ENCODE assay signal across 13 mouse cellular contexts in the genomic region with DNA sequence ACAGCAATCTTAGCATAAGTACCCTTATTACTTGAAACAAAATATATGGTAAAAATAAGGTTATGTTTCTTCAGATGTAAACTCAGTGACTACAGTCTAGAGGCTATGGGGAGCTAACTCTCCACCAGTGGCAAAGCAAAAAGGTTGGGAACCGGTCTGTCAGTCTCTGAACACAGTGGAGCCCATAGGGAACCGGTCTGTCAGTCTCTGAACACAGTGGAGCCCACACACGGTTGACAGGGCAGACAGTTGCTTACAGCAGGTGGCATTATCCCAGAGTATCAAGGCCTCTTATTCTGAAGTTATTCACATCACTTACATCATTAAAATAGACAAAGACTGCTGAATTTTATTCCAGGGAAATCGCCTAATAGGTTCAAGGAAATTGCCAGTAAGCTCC.
"Had no signal": no experiment of that assay in that cellular context is flagged by ENCODE, and none has a peak within 500 bp of the region (broad histone marks: within the 10 kb centered on the region; RNA-seq: fewer than 3 reads in every experiment).

No protein-coding gene starts in this region.

- H3K9me3 ChIP-seq: limb, embryonic 15.5 days; liver, embryonic 12.5 days; midbrain, embryonic 10.5 days; neural tube, embryonic 15.5 days had no signal

- H3K4me1 ChIP-seq: liver, embryonic 12.5 days; midbrain, embryonic 10.5 days had no signal

- ATAC-seq: liver, embryonic 12.5 days had no signal

- H3K27ac ChIP-seq: kidney, postnatal 0 days; limb, embryonic 15.5 days; liver, embryonic 12.5 days; midbrain, embryonic 10.5 days; neural tube, embryonic 15.5 days had no signal

- DNase-seq: kidney, postnatal 36 days; lung, embryonic 14.5 days; lung, postnatal 10 days; lung, postnatal 4 days; midbrain, embryonic 14.5 days; right cerebral cortex, postnatal 14 days; thymus, postnatal 4 days had no signal

- H3K27me3 ChIP-seq: limb, embryonic 15.5 days; liver, embryonic 12.5 days; neural tube, embryonic 15.5 days had no signal

- H3K4me2 ChIP-seq: limb, embryonic 15.5 days; liver, embryonic 12.5 days; lung, embryonic 14.5 days; neural tube, embryonic 15.5 days had no signal

- H3K4me3 ChIP-seq: limb, embryonic 15.5 days; liver, embryonic 12.5 days; midbrain, embryonic 10.5 days; myocyte; neural tube, embryonic 15.5 days had no signal

- H3K9ac ChIP-seq: limb, embryonic 15.5 days; liver, embryonic 12.5 days; lung, embryonic 14.5 days; neural tube, embryonic 15.5 days had no signal
